Mouse (Mus musculus): ENCODE data around the gene Mrtfb. TPM values are rescaled to one million over a fixed set of nuclear protein-coding genes. Genes with fewer than 3 reads are reported as not detected.

The Mrtfb gene
- polyA plus RNA-seq, 1 experiment from 2014 or later: 13.1 TPM

DNA sequence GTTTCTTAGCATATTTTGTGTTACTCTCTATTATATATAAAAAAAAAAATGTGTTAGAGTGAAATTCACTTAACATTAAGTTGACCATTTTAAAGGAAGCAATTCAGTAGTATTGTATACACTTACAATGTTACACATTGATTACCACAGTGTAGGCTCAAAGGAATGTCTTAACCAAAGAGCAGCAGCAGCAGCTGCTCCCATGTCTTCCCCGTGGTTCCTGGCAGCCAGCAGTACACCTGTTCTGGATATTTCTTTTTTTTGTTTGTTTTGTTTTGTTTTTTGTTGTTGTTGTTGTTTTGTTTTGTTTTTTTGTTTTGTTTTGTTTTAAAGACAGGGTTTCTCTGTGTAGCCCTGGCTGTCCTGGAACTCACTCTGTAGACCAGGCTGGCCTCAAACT, 112.4 kb downstream of the Mrtfb start:
- Histone ChIP-seq H3K9ac (no peak overlapping the region), H3K27me3 (replicated peaks) (no peaks in the 10 kb centered on the region), H3K4me1 (peaks cover 56% of the 10 kb centered on the region), H3K4me3 (no peak overlapping the region), H3K36me3 (peaks cover 4% of the 10 kb centered on the region; the same call in 1 of the 2 replicates), H3K4me2 (no peak overlapping the region), H3K27ac (replicated peaks) (no peak overlapping the region), H3K9me3 (no peaks in the 10 kb centered on the region)
- ATAC-seq (ENCODE audit: extremely low read depth, insufficient number of reproducible peaks, low FRiP score, low TSS enrichment): no peak
- 86% methylated on average over 1 of the region's 1 CpGs for WGBS

DNA sequence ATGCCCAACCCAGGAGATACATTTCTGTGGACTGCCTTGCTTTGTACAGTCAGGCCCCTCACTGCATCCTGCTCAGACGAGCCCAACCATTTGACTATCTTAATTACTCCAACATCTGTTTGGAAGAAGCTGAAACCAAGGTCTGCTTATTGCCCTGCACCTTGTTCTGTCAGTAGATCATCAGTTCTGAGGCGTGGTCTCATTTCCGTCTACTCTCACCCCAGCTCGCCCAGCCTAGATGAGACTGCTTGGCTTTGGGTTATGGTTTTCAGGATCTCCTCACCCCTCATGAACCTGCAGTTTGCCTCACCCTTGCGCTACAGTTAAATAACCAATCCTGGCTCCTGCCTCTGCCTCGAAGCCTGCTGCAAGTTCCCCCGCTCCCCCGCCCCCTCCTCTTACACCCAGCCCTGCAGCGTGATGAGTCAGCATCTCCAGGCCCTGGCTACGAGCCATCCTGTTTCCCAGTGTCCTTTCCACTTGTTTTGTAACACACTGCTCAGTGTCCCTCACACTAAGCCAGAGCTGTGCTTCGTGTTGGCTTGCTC, 115.5 kb downstream of the Mrtfb start:
- WGBS: 11% methylated on average over 11 of the region's 11 CpGs
- Histone ChIP-seq H3K27me3 (replicated peaks) (no peaks in the 10 kb centered on the region), H3K9me3 (no peaks in the 10 kb centered on the region), H3K36me3 (peaks cover 4% of the 10 kb centered on the region; the same call in 1 of the 2 replicates), H3K4me2 (peak overlapping the region; percentile 56), H3K4me3 (0 out of 2 replicates have a peak overlapping the region, but pooled peaks have one; percentile 16), H3K9ac (no peak overlapping the region), H3K4me1 (peaks cover 34% of the 10 kb centered on the region), H3K27ac (replicated peaks) (peak overlapping the region; percentile 63)
- ATAC-seq (ENCODE audit: extremely low read depth, insufficient number of reproducible peaks, low FRiP score, low TSS enrichment): peak; percentile 58; the same call in 1 of the 2 replicates

DNA sequence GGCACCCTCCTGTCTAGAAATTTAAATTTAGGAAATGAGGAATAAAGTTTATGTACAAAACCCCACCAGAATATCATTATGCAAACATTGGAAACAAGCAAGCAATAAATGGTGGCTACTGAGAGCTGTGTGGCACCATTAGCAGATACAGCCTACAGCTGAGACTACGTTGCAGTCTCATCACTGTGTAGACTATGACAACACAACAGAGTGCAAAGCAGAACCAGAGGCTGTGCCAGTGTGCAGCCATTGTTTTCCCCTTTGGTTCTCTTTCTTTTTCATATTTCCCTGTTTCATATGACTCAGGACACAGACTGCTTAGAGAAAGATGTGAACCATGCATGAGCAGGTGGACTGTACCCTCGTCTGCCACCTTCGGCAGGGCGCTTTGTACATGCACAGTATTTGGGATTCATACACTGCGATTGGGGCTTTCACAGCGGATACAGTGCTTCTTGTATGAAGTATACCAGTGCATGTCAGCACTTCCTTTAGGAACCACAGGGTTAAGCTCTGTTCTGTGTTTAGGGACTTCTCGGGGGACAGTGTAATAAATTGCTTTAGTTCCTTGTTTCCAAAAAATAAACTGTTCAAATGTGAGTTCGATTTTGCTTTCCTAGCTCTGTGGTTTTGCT, 116.7 kb downstream of the Mrtfb start:
- no peak overlapping the region for H3K9ac ChIP-seq
- peaks cover 4% of the 10 kb centered on the region; the same call in 1 of the 2 replicates for H3K36me3 ChIP-seq
- no peak overlapping the region for H3K4me2 ChIP-seq
- no peaks in the 10 kb centered on the region for H3K9me3 ChIP-seq
- no peak overlapping the region for H3K27ac ChIP-seq (replicated peaks)
- no peaks in the 10 kb centered on the region for H3K27me3 ChIP-seq (replicated peaks)
- peaks cover 27% of the 10 kb centered on the region for H3K4me1 ChIP-seq
- WGBS: 88% methylated on average over 8 of the region's 8 CpGs
- no peak overlapping the region for H3K4me3 ChIP-seq
- ATAC-seq (ENCODE audit: extremely low read depth, insufficient number of reproducible peaks, low FRiP score, low TSS enrichment): no peak

GRCm38 (mm10) chr16:13376947-13377486, 120.7 kb downstream of the Mrtfb start:
- H3K36me3 ChIP-seq: peaks cover 3% of the 10 kb centered on the region; the same call in 1 of the 2 replicates
- H3K4me1 ChIP-seq: peaks cover 22% of the 10 kb centered on the region
- H3K9ac ChIP-seq: no peak overlapping the region
- H3K27me3 ChIP-seq (replicated peaks): no peaks in the 10 kb centered on the region
- peak overlapping the region; percentile 41 for H3K27ac ChIP-seq (replicated peaks)
- H3K4me3 ChIP-seq: no peak overlapping the region
- peak overlapping the region; percentile 27 for H3K4me2 ChIP-seq
- no peak for ATAC-seq (ENCODE audit: extremely low read depth, insufficient number of reproducible peaks, low FRiP score, low TSS enrichment)
- H3K9me3 ChIP-seq: no peaks in the 10 kb centered on the region
- 29% methylated on average over 7 of the region's 7 CpGs for WGBS

DNA sequence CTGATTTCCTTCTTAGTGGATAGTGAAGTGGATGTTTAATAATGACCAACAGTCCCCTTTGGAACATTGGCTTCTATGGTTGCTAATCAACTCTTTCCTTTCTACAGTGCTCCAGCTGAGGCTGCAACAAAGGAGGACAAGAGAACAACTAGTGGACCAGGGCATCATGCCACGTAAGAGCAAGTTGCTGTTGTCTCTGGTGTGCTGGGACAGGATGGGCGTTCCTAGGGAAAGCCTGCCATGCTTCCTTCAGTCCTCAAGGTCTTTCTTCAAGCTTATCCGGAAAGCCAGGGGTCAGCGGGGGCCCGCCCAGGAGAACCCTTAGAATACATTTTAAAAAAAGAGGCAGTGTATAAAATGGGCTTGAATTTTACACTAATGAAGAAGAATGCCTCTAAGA, 121.9 kb downstream of the Mrtfb start:
- Histone ChIP-seq H3K36me3 (peaks cover 4% of the 10 kb centered on the region; the same call in 1 of the 2 replicates), H3K9me3 (no peaks in the 10 kb centered on the region), H3K4me3 (no peak overlapping the region), H3K27ac (replicated peaks) (no peak overlapping the region), H3K4me1 (peaks cover 21% of the 10 kb centered on the region), H3K4me2 (no peak overlapping the region), H3K27me3 (replicated peaks) (no peaks in the 10 kb centered on the region), H3K9ac (no peak overlapping the region)
- no peak for ATAC-seq (ENCODE audit: extremely low read depth, insufficient number of reproducible peaks, low FRiP score, low TSS enrichment)
- 87% methylated on average over 5 of the region's 5 CpGs for WGBS

GRCm38 (mm10) chr16:13379865-13380264, 123.6 kb downstream of the Mrtfb start:
- ATAC-seq (ENCODE audit: extremely low read depth, insufficient number of reproducible peaks, low FRiP score, low TSS enrichment): no peak
- Histone ChIP-seq H3K27ac (replicated peaks) (no peak overlapping the region), H3K27me3 (replicated peaks) (no peaks in the 10 kb centered on the region), H3K9me3 (no peaks in the 10 kb centered on the region), H3K4me1 (peaks cover 21% of the 10 kb centered on the region), H3K4me3 (no peak overlapping the region), H3K4me2 (no peak overlapping the region), H3K36me3 (peaks cover 21% of the 10 kb centered on the region), H3K9ac (no peak overlapping the region)
- WGBS: 41% methylated on average over 2 of the region's 2 CpGs

DNA sequence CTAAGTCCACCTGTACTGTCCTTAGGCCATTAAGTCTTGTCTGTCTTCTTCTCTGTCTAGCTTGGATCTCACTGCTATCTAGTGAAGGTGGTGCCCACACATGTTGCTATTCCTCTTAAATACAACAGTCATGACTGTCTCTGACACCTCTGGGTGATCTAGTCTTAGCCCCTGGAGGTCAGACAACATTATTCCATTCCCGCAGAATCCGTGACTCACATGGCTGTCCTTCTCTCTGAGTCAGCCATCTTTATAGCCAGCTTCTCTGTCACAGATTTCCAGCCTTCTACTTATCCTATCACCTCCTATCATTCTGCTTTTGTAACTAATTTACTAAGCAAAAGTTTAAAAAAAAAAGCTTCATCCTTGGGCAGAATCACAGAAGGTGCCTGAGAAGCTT, 125.5 kb downstream of the Mrtfb start:
- H3K36me3 ChIP-seq: peaks cover 40% of the 10 kb centered on the region
- no peaks in the 10 kb centered on the region for H3K9me3 ChIP-seq
- H3K4me3 ChIP-seq: no peak overlapping the region
- no peak overlapping the region for H3K27ac ChIP-seq (replicated peaks)
- no peak overlapping the region for H3K9ac ChIP-seq
- H3K4me2 ChIP-seq: no peak overlapping the region
- no peaks in the 10 kb centered on the region for H3K27me3 ChIP-seq (replicated peaks)
- peaks cover 16% of the 10 kb centered on the region for H3K4me1 ChIP-seq
- ATAC-seq (ENCODE audit: extremely low read depth, insufficient number of reproducible peaks, low FRiP score, low TSS enrichment): no peak
- 80% methylated on average over 2 of the region's 2 CpGs for WGBS

DNA sequence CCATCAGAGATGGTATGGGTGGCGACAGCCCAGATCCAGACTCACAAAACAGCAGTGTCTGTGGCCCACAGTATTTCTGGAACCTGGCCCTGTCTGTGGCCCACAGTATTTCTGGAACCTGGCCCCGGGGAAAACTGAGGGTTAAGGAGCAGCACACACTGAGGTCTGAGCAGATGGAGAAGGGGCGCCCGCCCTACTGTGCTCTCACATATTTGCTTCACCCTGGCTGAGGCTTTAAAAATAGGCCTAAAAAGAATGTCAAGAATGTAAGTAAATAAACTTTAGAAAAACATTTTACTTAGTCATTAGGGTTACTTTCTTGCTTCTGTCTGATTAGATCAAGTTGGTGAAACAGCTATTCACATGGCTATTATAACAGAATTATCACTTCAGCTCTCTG, 131.0 kb downstream of the Mrtfb start:
- ATAC-seq (ENCODE audit: extremely low read depth, insufficient number of reproducible peaks, low FRiP score, low TSS enrichment): no peak
- peaks cover 9% of the 10 kb centered on the region for H3K4me1 ChIP-seq
- H3K4me2 ChIP-seq: no peak overlapping the region
- no peak overlapping the region for H3K27ac ChIP-seq (replicated peaks)
- WGBS: 59% methylated on average over 4 of the region's 4 CpGs
- peaks cover 86% of the 10 kb centered on the region for H3K36me3 ChIP-seq
- H3K9ac ChIP-seq: no peak overlapping the region
- no peaks in the 10 kb centered on the region for H3K9me3 ChIP-seq
- no peak overlapping the region for H3K4me3 ChIP-seq
- H3K27me3 ChIP-seq (replicated peaks): no peaks in the 10 kb centered on the region

GRCm38 (mm10) chr16:13400375-13400774, 144.1 kb downstream of the Mrtfb start:
- Histone ChIP-seq H3K9me3 (no peaks in the 10 kb centered on the region), H3K27me3 (replicated peaks) (no peaks in the 10 kb centered on the region), H3K9ac (no peak overlapping the region), H3K4me3 (no peak overlapping the region), H3K4me1 (no peaks in the 10 kb centered on the region), H3K4me2 (no peak overlapping the region), H3K27ac (replicated peaks) (no peak overlapping the region), H3K36me3 (peaks cover 97% of the 10 kb centered on the region)
- no peak for ATAC-seq (ENCODE audit: extremely low read depth, insufficient number of reproducible peaks, low FRiP score, low TSS enrichment)
- WGBS: 65% methylated on average over 2 of the region's 2 CpGs

- Histone ChIP-seq H3K27ac (replicated peaks) (no peak overlapping the region), H3K4me2 (no peak overlapping the region), H3K4me3 (no peak overlapping the region), H3K9ac (no peak overlapping the region), H3K9me3 (no peaks in the 10 kb centered on the region), H3K27me3 (replicated peaks) (no peaks in the 10 kb centered on the region), H3K36me3 (peaks cover 99% of the 10 kb centered on the region), H3K4me1 (no peaks in the 10 kb centered on the region)
- 86% methylated on average over 5 of the region's 5 CpGs for WGBS
- ATAC-seq (ENCODE audit: extremely low read depth, insufficient number of reproducible peaks, low FRiP score, low TSS enrichment): no peak
Observed at GRCm38 (mm10) chr16:13401591-13401990, 145.3 kb downstream of the Mrtfb start.

- Histone ChIP-seq H3K9me3 (no peaks in the 10 kb centered on the region), H3K27ac (replicated peaks) (no peak overlapping the region), H3K9ac (no peak overlapping the region), H3K27me3 (replicated peaks) (no peaks in the 10 kb centered on the region), H3K36me3 (peaks cover 98% of the 10 kb centered on the region), H3K4me1 (no peaks in the 10 kb centered on the region), H3K4me3 (no peak overlapping the region), H3K4me2 (no peak overlapping the region)
- no peak for ATAC-seq (ENCODE audit: extremely low read depth, insufficient number of reproducible peaks, low FRiP score, low TSS enrichment)
- WGBS: 79% methylated on average over 6 of the region's 6 CpGs
Observed at GRCm38 (mm10) chr16:13404656-13405055, 148.4 kb downstream of the Mrtfb start.

DNA sequence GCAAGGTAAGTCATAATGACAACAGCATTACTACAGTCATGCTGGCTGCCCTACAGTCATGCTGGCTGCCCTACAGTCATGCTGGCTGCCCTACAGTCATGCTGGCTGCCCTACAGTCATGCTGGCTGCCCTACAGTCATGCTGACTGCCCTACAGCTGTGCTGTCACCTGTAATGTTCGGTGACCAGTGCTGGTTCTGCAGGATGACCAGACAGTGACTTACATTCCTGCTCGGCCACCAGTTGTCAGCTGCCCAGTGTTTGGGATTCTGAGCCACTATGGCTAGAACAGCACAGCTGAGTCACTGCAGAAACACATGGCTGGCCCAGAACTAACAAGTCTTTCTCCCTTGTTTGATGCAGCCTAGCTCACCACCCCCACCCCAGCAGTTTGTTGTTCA, 149.1 kb downstream of the Mrtfb start:
- no peak overlapping the region for H3K9ac ChIP-seq
- H3K9me3 ChIP-seq: 0 out of 2 replicates have a peak, but pooled peaks cover 2% of the 10 kb centered on the region
- H3K27me3 ChIP-seq (replicated peaks): no peaks in the 10 kb centered on the region
- no peak for ATAC-seq (ENCODE audit: extremely low read depth, insufficient number of reproducible peaks, low FRiP score, low TSS enrichment)
- no peaks in the 10 kb centered on the region for H3K4me1 ChIP-seq
- H3K4me3 ChIP-seq: no peak overlapping the region
- no peak overlapping the region for H3K27ac ChIP-seq (replicated peaks)
- H3K36me3 ChIP-seq: peaks cover 98% of the 10 kb centered on the region
- H3K4me2 ChIP-seq: no peak overlapping the region
- WGBS: 81% methylated on average over 2 of the region's 2 CpGs

Measured in heart, embryonic 13.5 days (tissue).